Mouse (Mus musculus): ENCODE measurements around the gene Wdr5.
A peak's percentile ranks its signal among the peaks of the same experiment; 100 is the strongest.

Gene Wdr5

DNA sequence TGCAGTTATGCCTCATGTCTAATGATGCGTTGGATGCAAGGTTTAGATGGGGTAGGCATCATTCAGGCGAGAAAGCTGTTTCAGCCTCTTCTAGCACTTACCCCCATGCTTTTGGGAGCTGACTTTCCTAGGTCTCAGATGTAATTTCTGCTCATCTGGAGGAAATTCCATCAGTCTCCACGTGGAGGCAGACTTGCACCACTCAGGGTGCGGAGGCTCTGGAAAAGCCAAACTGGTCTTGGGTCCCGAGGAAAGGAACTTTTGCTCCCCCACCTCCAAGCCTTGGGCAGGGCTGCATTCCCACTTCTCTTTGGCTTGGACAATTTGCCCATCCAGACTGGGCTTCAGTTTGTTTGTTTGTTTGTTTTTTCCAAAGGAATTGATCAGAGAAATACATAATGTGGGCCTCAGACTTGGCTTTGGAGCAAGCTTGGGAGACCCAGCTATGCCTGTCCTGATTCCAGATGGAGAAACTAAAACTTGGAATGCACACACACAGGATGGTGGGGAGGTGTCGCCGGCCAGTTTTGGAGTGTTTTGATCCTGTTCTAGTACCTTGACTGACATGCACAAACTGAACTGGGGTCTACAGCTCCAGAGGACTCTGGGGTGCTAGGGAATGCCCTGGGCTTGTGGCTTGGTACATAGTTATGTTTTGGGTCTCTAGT is 37.8 kb downstream of the Wdr5 start:
- DNase-seq (ENCODE audit: low spot score): peak; percentile 88

DNA sequence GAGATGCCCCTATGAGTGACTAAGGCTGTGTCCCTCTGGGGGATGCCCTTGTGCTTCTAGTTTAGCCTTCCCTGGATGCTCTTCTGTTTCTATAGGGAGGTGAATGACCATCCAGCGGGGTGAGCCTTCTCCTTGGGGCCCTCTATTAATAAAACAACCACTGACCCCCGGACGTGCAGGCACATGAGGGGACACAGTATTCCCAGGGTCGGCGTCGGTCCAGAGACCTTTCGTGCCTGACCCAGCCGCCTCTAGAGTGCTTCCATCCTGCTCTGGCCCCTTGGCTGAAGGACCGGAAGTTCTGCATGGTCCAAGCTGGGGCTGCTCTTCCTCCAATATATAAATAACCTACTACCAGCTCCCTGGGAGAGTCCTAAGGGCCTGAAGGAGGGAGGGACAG is 39.4 kb downstream of the Wdr5 start:
- DNase-seq (ENCODE audit: low spot score): no peak

DNA sequence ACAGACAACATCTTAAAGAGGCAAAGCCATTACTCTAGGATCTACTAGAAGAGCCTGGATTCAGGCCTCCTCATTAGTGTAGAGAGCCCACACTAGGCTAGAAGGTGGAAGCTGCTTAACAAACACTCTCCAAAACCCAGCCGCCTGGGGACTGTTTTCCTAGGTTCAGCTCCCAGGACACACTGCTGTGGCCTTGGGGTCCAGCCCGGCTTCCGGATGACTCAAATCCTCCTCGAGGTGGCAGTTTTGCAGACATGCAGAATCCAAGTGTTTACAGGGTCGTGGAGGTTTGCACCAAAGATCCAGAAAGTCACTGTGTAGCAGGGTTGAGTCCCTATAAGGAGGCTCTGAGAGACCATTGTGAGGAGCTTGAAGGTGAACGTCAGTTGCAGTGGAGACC is 42.0 kb downstream of the Wdr5 start:
- no peak for DNase-seq (ENCODE audit: low spot score)

DNA sequence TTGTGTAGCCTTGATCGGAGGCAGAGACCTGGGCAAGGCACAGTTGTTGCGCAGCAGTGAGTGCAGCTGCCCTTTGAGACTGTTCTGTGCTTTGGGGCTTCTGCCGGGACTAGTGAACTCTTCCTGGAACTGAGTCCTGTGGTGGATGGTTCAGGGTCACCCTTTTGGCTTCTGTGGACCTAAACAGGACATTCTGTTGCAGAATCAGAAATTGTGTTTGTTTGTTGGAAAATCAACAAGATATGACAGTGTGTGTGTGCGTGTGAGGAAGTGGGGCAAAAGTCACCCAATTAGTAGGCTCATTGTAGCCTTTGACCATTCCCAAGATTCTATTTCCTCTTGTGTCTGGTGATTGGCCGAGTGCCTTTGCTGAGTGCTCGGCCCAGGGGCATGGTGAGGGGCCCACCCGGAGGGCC is 45.8 kb downstream of the Wdr5 start:
- DNase-seq (ENCODE audit: low spot score): no peak

DNA sequence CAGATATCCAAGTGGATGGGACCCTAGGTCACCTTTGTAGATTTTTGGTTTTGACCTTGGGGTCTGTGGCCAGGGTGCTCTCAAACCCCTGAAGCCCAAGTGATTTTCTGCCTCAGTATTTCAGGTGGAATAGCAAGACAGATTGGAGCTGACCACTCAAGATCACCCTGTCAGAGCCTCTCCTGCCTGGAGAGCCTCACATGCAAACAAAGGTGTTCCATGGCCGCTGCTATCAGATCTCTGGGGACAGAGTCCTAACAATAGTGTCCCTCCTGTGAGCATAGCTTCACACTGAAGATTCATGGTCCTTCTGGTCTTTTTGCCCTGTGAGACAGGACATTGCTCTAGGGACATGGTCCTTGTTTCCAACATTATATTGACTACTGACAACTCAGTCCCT is 46.2 kb downstream of the Wdr5 start:
- DNase-seq (ENCODE audit: low spot score): no peak

DNA sequence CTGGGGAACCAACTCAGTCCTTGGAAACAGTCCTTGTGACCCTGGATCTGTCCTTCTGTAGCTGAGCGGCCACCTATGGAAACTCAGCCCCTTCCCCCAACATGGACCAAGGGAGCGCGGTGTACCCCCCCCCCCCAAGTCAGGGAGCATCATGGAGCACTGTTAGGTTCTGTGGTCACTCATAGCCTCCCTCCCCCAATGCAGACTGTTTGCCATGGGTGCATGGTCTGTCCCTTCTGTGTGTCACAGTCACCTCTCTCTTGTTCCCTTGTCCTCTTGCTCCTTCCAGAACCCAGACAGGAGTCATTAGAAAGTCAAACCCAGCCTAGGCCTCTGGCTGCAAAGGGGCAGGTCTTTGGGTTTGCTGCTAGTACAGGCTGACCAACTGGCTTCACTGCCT is 46.9 kb downstream of the Wdr5 start:
- DNase-seq (ENCODE audit: low spot score): no peak

DNA sequence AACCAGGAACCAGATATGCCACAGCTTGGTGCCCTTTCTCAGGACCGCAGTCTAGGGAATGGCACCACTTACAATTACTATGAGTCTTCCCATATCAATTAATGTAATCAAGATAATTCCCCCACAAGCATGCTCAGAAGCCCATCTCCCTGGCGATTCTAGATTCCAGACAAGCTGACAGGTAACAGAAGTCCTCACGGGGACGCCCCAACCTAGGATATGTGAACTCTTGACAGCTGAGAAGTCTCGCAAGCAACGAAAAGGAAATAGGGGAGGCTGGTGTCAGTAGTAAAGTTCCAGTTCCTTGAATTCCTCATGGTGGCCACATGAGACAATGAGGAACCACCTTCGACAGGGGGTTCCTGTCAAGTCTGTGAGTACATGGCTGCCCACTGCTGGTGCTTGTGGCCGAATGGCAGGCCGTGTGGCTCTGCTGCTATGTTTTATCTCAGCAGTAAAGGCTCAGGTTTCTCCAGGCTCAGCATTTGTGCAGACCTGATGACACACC is 48.7 kb downstream of the Wdr5 start:
- DNase-seq (ENCODE audit: low spot score): no peak

DNA sequence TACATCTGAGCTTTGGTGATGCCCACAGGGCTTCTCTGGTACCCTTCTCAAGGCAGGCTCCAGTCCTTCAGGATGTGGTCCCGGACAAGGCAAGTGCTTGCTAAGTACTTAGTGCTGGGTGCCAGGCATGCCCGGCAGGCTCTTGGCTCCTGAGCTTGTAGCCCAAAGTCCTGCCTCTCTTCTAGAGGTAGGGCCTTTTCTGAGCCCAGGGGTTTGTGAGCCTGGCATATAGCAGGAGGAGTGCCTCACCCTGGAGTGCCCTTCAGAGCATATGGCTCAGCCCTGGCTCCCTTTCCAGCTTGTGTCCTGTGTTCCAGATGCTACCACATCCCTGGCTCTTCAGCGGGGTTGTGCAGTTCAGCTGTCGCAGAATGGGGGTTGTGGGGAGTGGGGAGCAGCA is 49.7 kb downstream of the Wdr5 start:
- no peak for DNase-seq (ENCODE audit: low spot score)

DNA sequence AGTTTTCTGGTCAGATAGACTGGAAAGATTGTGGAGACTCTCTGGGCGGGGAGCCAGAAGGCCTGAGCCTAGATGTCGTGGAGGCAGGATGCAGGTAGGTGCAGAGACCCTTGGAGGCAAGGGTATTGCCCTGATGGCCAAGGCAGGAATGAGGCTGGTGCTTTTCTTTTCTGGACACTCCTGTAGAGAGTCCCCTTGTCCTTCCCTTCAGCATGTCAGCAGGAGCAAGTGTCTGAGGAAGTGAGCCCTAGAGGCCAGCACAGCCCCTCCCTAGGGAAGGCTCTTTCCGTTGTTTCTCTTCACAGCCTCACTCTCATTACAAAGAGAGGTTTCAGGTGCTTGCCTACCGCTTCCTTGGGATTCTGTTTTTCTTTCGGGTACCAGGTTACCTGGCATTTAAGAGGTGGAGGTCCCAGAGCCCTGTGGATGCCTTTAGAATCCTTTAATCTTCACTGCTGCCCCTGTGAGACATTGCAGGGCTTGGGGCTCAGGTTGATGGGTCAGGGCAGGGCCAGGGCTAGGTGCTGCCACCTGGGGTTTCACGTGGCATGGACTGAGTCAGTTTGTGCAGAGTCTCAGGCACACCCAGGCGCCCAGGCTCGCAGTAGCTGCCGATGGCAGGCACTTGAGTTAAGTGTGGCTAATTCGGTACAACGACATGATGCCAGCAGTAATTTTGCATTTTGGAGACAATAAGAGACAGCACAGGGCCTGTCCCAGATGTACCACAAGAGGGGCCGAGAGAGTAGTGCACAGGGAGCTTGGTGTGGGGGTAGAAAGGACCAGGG is 50.6 kb downstream of the Wdr5 start:
- DNase-seq (ENCODE audit: low spot score): no peak

DNA sequence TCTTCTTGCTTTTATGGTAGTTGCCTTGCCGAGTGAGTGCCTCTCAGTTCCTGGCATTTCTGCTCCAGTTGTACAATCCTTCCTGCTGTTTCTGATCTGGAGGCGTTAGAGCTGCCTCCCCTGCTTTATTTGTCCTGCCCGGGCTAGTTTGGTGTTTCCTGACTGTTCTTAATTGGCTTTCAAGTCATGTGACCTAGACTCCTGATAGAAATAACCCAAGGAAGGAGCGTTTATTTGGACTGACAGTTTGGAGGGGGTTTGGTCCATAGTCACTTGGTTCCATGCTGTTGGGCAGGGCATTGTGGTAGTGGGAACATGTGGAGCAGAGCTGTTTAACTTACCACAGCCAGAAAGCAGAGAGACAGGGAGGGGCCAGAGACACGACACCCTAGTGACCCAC is 55.9 kb downstream of the Wdr5 start:
- DNase-seq (ENCODE audit: low spot score): no peak

DNA sequence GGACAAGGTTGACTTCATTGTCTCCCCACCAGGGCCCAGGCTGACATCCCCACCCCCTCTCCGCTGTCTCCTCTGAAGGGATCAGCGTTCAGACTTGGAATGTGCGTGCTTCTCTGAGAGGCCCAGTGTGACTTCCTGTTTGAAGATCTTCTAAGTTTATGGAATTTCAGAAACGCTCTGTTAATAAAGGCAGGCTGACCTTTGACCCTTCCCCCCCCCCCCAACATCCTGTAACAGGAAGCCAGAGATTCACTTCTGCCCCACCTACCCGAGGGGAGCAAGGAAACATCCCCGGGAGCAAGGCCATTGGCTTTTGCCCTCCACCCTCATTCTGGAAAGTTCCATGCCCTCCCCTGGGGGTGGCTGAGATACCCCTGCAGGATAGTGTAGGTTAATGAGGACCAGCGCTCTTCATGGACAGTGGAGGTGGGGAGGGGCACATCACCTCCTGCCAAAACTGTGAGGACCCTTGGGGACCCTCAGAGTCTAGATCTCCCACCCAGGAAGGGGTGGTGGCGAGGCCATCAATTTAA is 57.4 kb downstream of the Wdr5 start:
- DNase-seq (ENCODE audit: low spot score): peak; percentile 49

DNA sequence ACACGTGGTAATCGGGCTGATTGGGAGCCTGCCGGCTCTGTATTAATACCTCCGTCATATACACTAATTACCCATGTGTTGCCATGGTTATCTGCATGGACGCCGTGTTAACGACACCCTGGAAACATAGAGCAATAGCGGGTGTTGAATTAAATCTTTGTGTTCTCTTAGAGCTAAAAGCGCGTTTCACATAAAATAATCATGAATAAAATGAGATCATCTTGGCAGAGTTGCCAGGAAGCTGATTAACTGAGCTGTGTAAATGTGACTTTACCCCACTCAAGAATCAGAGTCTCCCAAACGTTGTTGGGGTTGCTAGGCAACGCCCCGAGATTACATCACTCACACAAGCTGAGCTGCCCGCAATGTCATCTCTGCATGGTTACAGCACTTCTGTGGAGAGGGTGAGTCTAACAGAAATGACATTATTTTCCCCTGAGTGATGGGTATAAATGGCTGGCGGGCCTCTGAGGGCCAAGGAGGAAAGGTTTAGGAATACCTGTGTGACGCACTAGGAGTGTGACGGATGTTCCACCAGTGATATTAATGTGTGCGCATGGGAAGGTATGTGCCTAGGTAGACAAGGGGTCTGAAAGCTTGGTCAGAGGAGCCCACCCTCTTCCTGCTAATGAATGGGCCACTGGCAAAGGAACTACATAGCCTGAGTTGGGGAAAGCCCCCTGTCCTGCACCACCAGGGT is 58.1 kb downstream of the Wdr5 start:
- DNase-seq (ENCODE audit: low spot score): peak; percentile 74

DNA sequence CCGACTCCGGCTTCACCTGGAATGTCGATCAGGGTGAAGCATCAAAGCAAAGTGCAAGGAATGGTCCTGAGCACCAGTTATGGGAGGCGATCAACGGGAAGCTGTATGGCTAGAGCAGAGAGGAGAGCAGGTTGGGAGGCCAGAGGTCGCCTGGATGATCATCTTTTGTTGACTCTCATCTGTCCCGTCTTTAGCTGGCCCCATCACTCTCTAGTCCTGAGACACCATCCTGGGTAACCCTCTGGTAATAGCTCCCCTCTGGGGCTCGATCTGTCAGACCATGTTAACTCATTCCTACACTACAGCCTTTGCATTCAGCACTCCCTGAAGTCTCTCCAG is 58.6 kb downstream of the Wdr5 start:
- DNase-seq (ENCODE audit: low spot score): no peak

DNA sequence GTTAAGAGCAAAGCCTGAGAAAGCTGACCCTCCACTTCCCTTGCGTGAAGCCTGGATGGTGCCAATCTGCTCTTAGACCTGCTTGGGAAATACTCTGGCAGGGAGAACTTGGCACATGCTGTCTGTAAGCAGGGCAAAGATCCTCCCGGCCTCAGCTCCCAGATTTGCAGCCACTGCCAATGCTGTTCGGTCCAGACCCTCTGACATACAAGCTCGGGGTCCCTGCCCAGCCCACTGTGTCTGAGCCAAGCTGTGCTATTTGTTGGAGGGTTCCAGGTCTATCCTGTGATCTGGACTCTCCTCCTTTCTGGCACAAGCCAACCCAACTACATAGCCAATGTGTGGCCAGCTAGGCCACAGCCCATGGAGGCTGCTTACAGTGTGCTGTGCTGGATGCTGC is 61.5 kb downstream of the Wdr5 start:
- no peak for DNase-seq (ENCODE audit: low spot score)

DNA sequence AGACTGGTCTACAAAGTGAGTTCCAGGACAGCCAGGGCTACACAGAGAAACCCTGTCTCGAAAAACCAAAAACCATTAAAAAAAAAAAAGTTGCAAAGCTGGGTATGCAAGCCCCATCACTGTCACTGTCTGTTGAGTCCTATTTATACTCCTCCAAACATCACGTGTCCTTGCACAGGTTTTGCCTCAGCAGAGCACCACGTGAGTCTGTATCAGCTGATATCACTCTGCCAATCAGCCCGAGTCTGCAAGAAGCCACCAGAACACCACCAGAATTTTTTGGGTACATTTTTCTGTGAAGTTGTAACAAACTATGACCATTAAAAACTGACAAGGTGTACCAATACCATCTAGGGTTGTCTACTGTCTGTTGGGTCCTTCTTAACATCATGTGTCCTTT is 63.6 kb downstream of the Wdr5 start:
- DNase-seq (ENCODE audit: low spot score): no peak

DNA sequence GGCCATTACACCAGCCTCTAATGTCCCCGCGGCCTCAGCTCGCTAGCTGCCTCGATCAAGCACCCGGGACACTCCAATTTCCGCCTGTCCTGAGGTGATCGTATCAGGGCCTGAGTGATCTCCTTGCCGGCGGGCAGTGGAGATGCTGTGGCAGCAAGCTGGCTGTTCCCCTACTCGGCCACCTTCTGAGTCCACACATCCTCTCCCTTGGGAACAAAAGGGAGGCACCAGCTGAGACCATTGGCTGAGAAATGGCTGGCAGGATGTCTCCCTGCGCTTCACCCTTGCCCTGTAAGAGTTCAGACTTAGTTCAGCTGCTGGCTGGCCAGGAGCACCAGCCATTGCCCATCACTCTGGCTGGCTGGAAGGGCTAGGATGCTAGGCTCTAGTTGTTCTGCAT is 67.2 kb downstream of the Wdr5 start:
- no peak for DNase-seq (ENCODE audit: low spot score)

DNA sequence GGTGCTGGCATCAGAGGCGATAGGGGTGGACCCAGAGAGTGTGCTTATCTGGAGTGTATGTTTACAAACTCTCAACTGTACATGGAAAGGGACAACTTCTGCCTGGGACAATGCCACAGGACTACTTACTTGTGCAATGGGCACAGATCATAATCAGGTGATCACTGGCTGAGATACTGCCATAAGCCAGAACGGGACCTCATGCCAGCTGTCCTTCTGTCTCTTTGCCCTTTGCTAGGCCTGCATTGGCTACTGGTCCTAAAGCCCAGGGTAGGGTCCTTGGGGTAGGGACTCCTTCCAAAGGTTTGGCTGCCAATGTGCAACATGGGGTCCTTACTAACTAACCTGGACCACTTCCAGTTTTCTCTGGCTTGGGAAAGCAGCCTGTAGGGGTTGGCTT is 68.1 kb downstream of the Wdr5 start:
- DNase-seq (ENCODE audit: low spot score): no peak

DNA sequence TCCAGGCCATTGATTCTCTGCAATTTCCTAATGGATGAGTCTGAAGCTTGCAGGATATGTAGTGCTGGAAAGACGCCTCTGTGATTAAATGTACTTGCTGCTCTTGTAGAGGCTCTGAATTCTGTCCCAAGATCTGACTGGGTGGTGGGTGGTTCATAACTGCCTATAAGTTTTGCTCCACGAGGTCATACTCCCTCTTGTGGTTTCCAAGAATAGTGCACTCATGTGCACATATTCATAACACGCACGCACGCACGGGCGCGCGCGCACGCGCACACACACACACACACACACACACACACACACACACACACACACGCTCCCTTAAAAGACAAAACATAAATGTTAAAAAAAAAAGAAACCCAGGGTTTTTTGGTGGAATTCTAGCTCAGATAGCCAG is 69.6 kb downstream of the Wdr5 start:
- DNase-seq (ENCODE audit: low spot score): no peak

Data from embryo, embryonic 10.5 days (tissue).